Mouse (Mus musculus): ENCODE results near the gene Cdca5. TPM values are rescaled to one million over a fixed set of nuclear protein-coding genes. Genes with fewer than 3 reads are reported as not detected.

Cdca5 gene
- total and polyA plus RNA-seq, 2 experiments from 2014 or later = 3.0 to 4.7 TPM

DNA sequence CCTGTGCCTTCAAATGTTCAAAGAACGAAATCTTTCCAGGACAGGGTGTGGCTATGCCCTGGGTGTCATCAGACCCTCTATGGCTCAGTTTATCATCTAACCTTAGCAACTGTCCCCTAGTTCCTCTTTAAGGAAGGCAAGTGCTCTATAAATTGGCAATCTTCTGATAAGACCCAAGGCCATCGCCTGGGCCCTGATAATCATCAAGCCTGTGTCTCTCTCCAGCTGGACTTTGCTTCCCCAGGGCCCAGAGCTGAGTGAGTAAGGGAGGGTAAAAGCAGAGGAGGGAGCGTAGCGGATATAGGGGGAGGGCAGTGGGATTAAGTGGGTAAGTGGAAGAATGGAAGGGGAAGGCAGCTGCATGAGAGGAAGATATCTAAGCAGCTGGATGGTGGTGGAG is 19.7 kb downstream of the Cdca5 start:
- no peak for DNase-seq
- no peaks in the 10 kb centered on the region for H3K27me3 ChIP-seq (ENCODE audit: insufficient read depth, low read length)
- no peaks in the 10 kb centered on the region for H3K36me3 ChIP-seq (ENCODE audit: insufficient read depth)
- H3K9me3 ChIP-seq (ENCODE audit: low read length) = no peaks in the 10 kb centered on the region
- ATAC-seq = no peak
- WGBS = 82% methylated on average over 4 of the region's 4 CpGs
- H3K9ac ChIP-seq = no peak overlapping the region
- no peaks in the 10 kb centered on the region for H3K4me1 ChIP-seq (ENCODE audit: insufficient read depth)
- no peak overlapping the region for H3K4me2 ChIP-seq (ENCODE audit: low read depth)
- H3K4me3 ChIP-seq (ENCODE audit: low read depth, low read length) = no peak overlapping the region
- TF ChIP-seq CTCF (IDR thresholded peaks at IDR 0.05; ENCODE audit: low read depth) = no peak
- H3K27ac ChIP-seq (ENCODE audit: low read depth, low read length) = no peak overlapping the region

DNA sequence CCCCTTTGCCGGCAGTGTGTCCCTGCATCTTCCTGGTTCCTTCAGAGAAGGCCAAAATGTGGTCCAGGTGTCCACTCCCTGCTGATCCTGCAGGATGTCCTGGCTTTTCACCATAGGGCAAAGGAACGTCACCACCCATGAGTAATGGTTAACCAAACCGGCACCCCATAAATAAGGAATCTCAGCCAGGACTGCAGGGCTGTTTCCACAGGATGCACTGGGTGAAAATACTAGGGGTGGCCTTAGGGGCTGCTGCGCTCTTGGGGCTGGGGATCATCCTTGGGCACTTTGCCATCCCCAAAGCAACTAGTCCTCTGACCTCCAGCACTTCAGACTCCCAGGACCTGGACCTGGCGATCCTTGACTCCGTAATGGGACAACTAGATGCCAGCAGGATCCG is 20.8 kb downstream of the Cdca5 start, which contains the start of gene Naaladl1:
Gene Naaladl1, plus strand, starts transcription at position 197 of the 400 bp plus-strand sequence.
- Histone ChIP-seq H3K36me3 (ENCODE audit: insufficient read depth) (no peaks in the 10 kb centered on the region), H3K4me1 (ENCODE audit: insufficient read depth) (no peaks in the 10 kb centered on the region), H3K9ac (no peak within 1 kb of the TSS), H3K27me3 (ENCODE audit: insufficient read depth, low read length) (no peaks in the 10 kb centered on the region), H3K4me2 (ENCODE audit: low read depth) (no peak within 1 kb of the TSS), H3K4me3 (ENCODE audit: low read depth, low read length) (no peak within 1 kb of the TSS), H3K27ac (ENCODE audit: low read depth, low read length) (no peak within 1 kb of the TSS), H3K9me3 (ENCODE audit: low read length) (no peaks in the 10 kb centered on the region)
- DNase-seq (no peak), ATAC-seq (no peak)
- 89% methylated on average over 7 of the region's 7 CpGs for WGBS
- TF ChIP-seq CTCF (IDR thresholded peaks at IDR 0.05; ENCODE audit: low read depth) = no peak

DNA sequence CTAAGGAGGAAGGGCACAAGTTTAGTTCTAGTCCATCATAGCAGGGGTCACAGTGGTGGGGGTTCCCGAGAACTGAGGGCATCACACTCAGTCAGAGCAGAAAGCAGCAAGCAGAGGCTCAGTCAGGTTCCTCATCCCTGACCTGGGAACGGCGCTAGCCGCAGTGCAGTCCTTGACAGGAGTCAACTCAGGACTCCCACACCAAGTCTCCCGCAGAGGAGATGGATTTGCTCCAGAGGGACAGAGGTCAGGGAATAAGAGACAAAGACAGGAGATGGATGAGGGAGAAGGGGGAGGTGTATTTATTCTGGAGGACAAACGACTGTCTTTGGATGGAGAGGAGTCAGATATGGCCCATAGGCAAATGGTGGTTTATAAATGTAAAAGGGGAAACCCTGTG is 28.3 kb downstream of the Cdca5 start:
- Histone ChIP-seq H3K27me3 (ENCODE audit: insufficient read depth, low read length) (no peaks in the 10 kb centered on the region), H3K4me1 (ENCODE audit: insufficient read depth) (peaks cover 7% of the 10 kb centered on the region), H3K27ac (ENCODE audit: low read depth, low read length) (no peak overlapping the region), H3K4me3 (ENCODE audit: low read depth, low read length) (no peak overlapping the region), H3K4me2 (ENCODE audit: low read depth) (no peak overlapping the region), H3K9ac (no peak overlapping the region), H3K9me3 (ENCODE audit: low read length) (no peaks in the 10 kb centered on the region), H3K36me3 (ENCODE audit: insufficient read depth) (peaks cover 29% of the 10 kb centered on the region)
- WGBS = 71% methylated on average over 6 of the region's 6 CpGs
- ATAC-seq (no peak), DNase-seq (no peak)
- TF ChIP-seq CTCF (IDR thresholded peaks at IDR 0.05; ENCODE audit: low read depth) = no peak

DNA sequence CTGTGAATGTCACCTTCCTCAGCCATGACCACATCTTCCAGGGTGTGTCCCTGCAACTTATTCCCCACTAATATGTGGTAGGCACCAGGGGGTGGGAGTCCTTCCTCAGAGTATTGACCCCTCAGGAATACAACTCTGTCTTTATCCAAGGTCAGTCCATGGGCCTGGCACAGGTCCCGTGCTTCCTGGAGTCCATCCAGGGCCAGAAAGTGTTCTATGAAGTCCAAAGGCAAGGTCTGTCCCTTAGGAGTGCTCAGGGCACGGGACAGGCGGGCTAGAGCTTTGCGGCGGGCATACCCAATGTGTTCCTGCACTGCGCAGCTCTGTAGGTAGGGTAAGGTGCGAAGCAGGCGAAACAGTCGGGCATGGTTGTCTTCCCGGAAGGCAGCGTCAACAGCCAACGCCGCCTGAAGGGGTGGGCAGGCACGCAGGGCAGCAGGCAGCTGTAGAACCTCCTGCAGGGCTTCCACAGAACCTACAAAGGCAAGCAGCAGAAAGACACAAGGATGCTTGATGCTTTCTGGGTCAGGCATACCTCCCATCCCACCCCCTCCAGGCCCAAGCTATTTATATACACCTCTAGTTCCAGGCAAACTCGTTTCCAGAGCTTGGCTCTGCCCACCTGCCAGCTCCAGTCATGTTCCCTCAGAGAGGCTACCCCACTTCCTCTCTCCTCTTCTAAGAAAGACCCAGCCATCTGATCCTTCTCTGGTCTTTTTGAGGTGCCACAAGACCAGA is 31.5 kb downstream of the Cdca5 start:
- H3K9ac ChIP-seq = no peak overlapping the region
- peaks cover 15% of the 10 kb centered on the region for H3K4me1 ChIP-seq (ENCODE audit: insufficient read depth)
- ATAC-seq (no peak), DNase-seq (no peak)
- H3K27me3 ChIP-seq (ENCODE audit: insufficient read depth, low read length) = no peaks in the 10 kb centered on the region
- H3K9me3 ChIP-seq (ENCODE audit: low read length) = no peaks in the 10 kb centered on the region
- H3K4me2 ChIP-seq (ENCODE audit: low read depth) = no peak overlapping the region
- peaks cover 37% of the 10 kb centered on the region for H3K36me3 ChIP-seq (ENCODE audit: insufficient read depth)
- no peak overlapping the region for H3K4me3 ChIP-seq (ENCODE audit: low read depth, low read length)
- 88% methylated on average over 15 of the region's 15 CpGs for WGBS
- no peak overlapping the region for H3K27ac ChIP-seq (ENCODE audit: low read depth, low read length)
- TF ChIP-seq CTCF (IDR thresholded peaks at IDR 0.05; ENCODE audit: low read depth) = no peak

DNA sequence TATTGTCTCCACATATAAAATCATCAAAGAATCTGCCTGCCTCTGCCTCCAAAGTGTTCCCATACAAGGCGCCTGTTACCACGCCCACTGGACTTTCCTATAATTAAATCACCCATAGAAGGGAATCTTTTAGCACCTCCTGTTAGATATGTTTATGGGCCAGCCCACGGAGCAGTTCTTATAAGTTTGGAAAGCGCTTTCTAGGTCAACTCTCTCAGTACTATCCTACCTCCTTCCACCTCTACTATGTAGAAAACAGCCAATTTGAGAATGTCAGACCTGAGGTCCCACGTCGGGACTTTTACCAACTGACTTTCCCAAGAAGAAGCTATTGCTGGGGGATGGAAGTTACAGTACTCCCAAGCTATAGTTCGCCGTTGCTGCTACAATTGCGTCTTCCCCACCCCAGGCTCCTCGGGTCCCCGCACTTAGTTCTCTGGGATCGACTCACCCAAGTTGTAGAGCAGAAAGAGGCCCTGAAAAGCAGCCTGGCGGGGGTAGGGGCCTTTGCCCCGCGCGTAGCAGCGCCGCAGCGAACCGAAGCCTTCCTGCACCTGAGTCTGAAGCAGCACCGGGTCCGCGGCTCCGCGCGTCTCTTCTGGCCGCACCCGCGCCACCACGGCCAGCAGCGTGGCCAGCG is 32.7 kb downstream of the Cdca5 start:
- peaks cover 15% of the 10 kb centered on the region for H3K4me1 ChIP-seq (ENCODE audit: insufficient read depth)
- no peaks in the 10 kb centered on the region for H3K9me3 ChIP-seq (ENCODE audit: low read length)
- DNase-seq (no peak), ATAC-seq (no peak)
- peaks cover 38% of the 10 kb centered on the region for H3K36me3 ChIP-seq (ENCODE audit: insufficient read depth)
- H3K9ac ChIP-seq = peak overlapping the region; percentile 91
- TF ChIP-seq CTCF (IDR thresholded peaks at IDR 0.05; ENCODE audit: low read depth) = no peak
- H3K4me2 ChIP-seq (ENCODE audit: low read depth) = peak overlapping the region; percentile 90
- H3K27ac ChIP-seq (ENCODE audit: low read depth, low read length) = peak overlapping the region; percentile 92
- H3K27me3 ChIP-seq (ENCODE audit: insufficient read depth, low read length) = no peaks in the 10 kb centered on the region
- WGBS = 11% methylated on average over 32 of the region's 32 CpGs
- H3K4me3 ChIP-seq (ENCODE audit: low read depth, low read length) = peak overlapping the region; percentile 76

DNA sequence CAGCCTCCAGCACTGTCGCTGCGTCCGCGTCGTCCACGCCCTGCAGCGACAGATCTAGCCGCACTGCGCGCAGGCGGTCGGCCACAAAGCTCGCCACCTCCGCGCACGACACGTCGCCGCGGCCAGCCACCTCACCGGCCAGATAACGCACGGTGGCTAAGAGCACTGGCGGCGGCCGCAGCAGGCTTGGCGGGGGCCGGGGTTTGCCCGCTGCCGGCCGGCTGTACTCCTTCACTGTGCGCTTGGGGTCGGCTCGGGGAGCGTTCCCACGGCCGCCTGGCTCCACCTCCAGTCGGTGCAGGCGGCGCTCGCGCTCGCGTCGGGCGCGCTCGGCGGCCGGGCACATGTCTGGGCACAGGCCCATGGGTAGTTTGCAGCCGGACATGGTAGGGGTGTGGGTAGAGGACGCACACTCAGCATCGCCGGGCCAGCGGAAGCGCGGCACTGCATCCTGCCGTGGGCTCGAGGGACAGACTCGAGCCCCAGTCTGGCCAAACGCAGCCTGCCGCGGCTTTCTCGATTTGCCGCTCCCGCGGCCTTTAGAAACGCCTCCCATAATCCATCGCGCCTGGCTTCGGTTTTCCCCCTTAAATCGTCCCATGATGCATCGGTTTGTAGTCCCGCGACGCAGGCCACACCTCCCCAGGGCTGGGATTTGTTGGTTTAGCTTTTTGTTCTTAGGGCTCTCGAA is 33.3 kb downstream of the Cdca5 start, which contains the start of gene Sac3d1:
Gene Sac3d1, minus strand, starts transcription at position 665 of the 691 bp plus-strand sequence.
- Histone ChIP-seq H3K4me3 (ENCODE audit: low read depth, low read length) (peak within 1 kb of the TSS; percentile 76), H3K9me3 (ENCODE audit: low read length) (no peaks in the 10 kb centered on the region), H3K9ac (peak within 1 kb of the TSS; percentile 91), H3K27me3 (ENCODE audit: insufficient read depth, low read length) (no peaks in the 10 kb centered on the region), H3K27ac (ENCODE audit: low read depth, low read length) (peak within 1 kb of the TSS; percentile 92), H3K4me1 (ENCODE audit: insufficient read depth) (peaks cover 15% of the 10 kb centered on the region), H3K36me3 (ENCODE audit: insufficient read depth) (peaks cover 34% of the 10 kb centered on the region), H3K4me2 (ENCODE audit: low read depth) (peak within 1 kb of the TSS; percentile 90)
- TF ChIP-seq CTCF (IDR thresholded peaks at IDR 0.05; ENCODE audit: low read depth) = no peak; the same call in 1 of the 2 replicates
- 2% methylated on average over 77 of the region's 77 CpGs for WGBS
- ATAC-seq (peak; percentile 95), DNase-seq (peak; percentile 97)

All from forebrain, postnatal 0 days (tissue).